Mouse (Mus musculus): Measurements from ENCODE around the gene Ncam1. TPM values are rescaled to one million over a fixed set of nuclear protein-coding genes. Genes with fewer than 3 reads are reported as not detected.
A peak's percentile ranks its signal among the peaks of the same experiment; 100 is the strongest.

Ncam1 gene
- polyA plus RNA-seq, 1 experiment from 2014 or later = 51.2 TPM

DNA sequence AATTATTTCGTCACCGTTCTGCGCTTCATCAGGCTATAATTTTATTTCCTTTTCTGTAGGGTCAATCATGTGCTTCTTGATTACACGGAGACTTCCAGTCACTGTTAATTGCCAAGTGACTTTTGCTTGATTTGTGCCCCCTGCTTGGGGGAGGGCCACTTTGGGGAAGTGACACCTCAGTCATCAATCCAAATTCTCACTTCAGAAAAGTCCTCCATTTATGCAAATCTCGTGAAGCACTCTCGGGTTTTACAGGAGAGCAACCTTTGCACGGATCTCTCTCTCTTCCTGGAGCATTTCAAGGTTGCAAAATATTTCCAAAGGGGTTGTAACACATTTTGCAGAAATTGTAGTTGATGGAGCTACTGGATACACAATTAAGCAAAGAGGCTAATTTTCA, 267.5 kb downstream of the Ncam1 start:
- Histone ChIP-seq H3K4me1 (ENCODE audit: control insufficient read depth, insufficient read depth, low read length) (no peaks in the 10 kb centered on the region; the same call in 1 of the 2 replicates), H3K9me3 (replicated peaks; ENCODE audit: control insufficient read depth, low read length) (no peaks in the 10 kb centered on the region), H3K4me3 (ENCODE audit: low read depth, low read length) (no peak overlapping the region), H3K27me3 (ENCODE audit: control insufficient read depth, insufficient read depth, low read length) (no peaks in the 10 kb centered on the region), H3K27ac (replicated peaks; ENCODE audit: low read depth, low read length) (no peak overlapping the region), H3K4me2 (ENCODE audit: low read depth, low read length) (no peak overlapping the region), H3K9ac (replicated peaks; ENCODE audit: low read length) (no peak overlapping the region), H3K36me3 (replicated peaks; ENCODE audit: control insufficient read depth, insufficient read depth, low read depth, low read length) (no peaks in the 10 kb centered on the region)
- WGBS = 64% methylated on average over 7 of the region's 7 CpGs
- ATAC-seq (replicated peaks; ENCODE audit: insufficient number of reproducible peaks, low FRiP score, low TSS enrichment, low read depth) (no peak), DNase-seq (ENCODE audit: low spot score) (no peak)

DNA sequence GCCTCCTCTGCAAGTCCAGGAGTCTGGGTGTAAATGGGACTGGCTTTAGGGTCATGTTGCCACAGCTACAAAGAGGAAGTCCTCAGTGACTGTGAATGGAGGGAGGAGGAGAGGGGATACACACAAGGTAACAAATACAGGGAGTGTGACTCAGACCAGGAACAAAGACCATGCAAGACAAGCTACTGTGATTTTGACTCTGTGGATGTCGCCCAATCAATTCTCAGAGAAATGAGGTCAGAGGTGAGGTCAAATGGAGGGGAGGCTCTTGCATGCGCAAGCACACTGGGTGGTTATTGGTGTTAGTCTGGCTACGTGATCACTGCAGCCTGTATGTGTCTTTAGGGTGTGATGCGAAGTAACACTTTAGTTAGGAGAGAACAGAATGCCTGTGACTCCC, 268.0 kb downstream of the Ncam1 start:
- Histone ChIP-seq H3K4me1 (ENCODE audit: control insufficient read depth, insufficient read depth, low read length) (no peaks in the 10 kb centered on the region; the same call in 1 of the 2 replicates), H3K36me3 (replicated peaks; ENCODE audit: control insufficient read depth, insufficient read depth, low read depth, low read length) (no peaks in the 10 kb centered on the region), H3K4me3 (ENCODE audit: low read depth, low read length) (no peak overlapping the region), H3K27me3 (ENCODE audit: control insufficient read depth, insufficient read depth, low read length) (no peaks in the 10 kb centered on the region), H3K4me2 (ENCODE audit: low read depth, low read length) (no peak overlapping the region), H3K9ac (replicated peaks; ENCODE audit: low read length) (no peak overlapping the region), H3K27ac (replicated peaks; ENCODE audit: low read depth, low read length) (no peak overlapping the region), H3K9me3 (replicated peaks; ENCODE audit: control insufficient read depth, low read length) (no peaks in the 10 kb centered on the region)
- 51% methylated on average over 4 of the region's 4 CpGs for WGBS
- ATAC-seq (replicated peaks; ENCODE audit: insufficient number of reproducible peaks, low FRiP score, low TSS enrichment, low read depth) = no peak
- no peak for DNase-seq (ENCODE audit: low spot score)

DNA sequence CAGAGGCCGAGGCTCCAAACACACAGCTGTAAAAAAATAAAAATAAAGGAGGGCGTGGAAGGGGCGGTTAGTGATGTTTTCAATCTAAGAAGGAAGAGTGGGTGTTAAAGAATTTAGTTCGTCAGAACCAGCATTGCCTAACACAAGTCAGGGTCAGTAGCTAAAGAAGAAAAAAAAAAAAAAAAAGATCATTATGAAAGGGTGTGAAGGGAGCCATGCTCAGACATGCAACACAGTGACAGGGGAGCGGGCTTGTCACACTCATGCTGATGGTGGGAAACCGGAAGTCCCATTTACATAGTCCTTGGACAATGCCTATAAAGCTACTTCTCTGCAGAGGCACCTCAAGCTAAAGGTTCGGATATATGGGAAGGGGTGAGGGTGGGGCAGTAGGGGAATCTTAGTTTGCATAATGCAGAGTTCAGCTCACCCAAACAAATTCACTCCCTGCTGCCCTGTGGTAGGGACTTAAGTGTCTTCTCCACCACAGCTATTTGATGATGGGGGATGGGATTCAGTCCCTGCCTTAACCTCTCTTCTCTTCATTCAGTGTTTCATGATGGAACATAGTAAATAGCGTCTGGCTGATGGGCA, 269.3 kb downstream of the Ncam1 start:
- H3K36me3 ChIP-seq (replicated peaks; ENCODE audit: control insufficient read depth, insufficient read depth, low read depth, low read length) = no peaks in the 10 kb centered on the region
- 75% methylated on average over 8 of the region's 8 CpGs for WGBS
- no peaks in the 10 kb centered on the region for H3K9me3 ChIP-seq (replicated peaks; ENCODE audit: control insufficient read depth, low read length)
- H3K27ac ChIP-seq (replicated peaks; ENCODE audit: low read depth, low read length) = no peak overlapping the region
- no peak overlapping the region for H3K4me3 ChIP-seq (ENCODE audit: low read depth, low read length)
- no peak overlapping the region for H3K9ac ChIP-seq (replicated peaks; ENCODE audit: low read length)
- no peaks in the 10 kb centered on the region; the same call in 1 of the 2 replicates for H3K4me1 ChIP-seq (ENCODE audit: control insufficient read depth, insufficient read depth, low read length)
- DNase-seq (ENCODE audit: low spot score) (no peak), ATAC-seq (replicated peaks; ENCODE audit: insufficient number of reproducible peaks, low FRiP score, low TSS enrichment, low read depth) (0 out of 2 replicates have a peak, but pooled peaks have one; percentile 39)
- no peaks in the 10 kb centered on the region for H3K27me3 ChIP-seq (ENCODE audit: control insufficient read depth, insufficient read depth, low read length)
- H3K4me2 ChIP-seq (ENCODE audit: low read depth, low read length) = no peak overlapping the region

DNA sequence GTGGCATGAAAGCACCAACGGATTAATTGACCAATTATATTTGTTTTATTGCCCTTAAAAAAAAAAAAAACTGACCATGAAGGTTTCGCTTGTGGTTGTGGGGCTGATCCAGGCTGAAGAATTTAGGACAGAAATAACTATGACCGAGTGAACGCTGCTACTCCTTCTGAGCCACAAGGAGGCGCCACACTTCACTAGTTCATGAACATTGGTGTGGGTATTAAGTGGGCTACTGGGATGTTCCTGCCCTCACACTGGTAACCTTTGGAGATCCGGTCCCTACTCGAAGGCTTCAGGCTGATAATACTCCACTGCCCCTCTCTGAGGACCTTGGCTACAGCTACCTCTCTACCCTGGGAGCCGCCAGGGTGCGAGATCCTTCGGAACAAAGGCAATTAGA, 269.8 kb downstream of the Ncam1 start:
- H3K27ac ChIP-seq (replicated peaks; ENCODE audit: low read depth, low read length) = no peak overlapping the region
- 56% methylated on average over 10 of the region's 10 CpGs for WGBS
- H3K27me3 ChIP-seq (ENCODE audit: control insufficient read depth, insufficient read depth, low read length) = no peaks in the 10 kb centered on the region
- ATAC-seq (replicated peaks; ENCODE audit: insufficient number of reproducible peaks, low FRiP score, low TSS enrichment, low read depth) (no peak; the same call in 1 of the 2 replicates), DNase-seq (ENCODE audit: low spot score) (peak; percentile 57)
- H3K4me2 ChIP-seq (ENCODE audit: low read depth, low read length) = no peak overlapping the region
- no peaks in the 10 kb centered on the region for H3K9me3 ChIP-seq (replicated peaks; ENCODE audit: control insufficient read depth, low read length)
- no peak overlapping the region for H3K4me3 ChIP-seq (ENCODE audit: low read depth, low read length)
- H3K4me1 ChIP-seq (ENCODE audit: control insufficient read depth, insufficient read depth, low read length) = no peaks in the 10 kb centered on the region; the same call in 1 of the 2 replicates
- no peaks in the 10 kb centered on the region for H3K36me3 ChIP-seq (replicated peaks; ENCODE audit: control insufficient read depth, insufficient read depth, low read depth, low read length)
- no peak overlapping the region for H3K9ac ChIP-seq (replicated peaks; ENCODE audit: low read length)

DNA sequence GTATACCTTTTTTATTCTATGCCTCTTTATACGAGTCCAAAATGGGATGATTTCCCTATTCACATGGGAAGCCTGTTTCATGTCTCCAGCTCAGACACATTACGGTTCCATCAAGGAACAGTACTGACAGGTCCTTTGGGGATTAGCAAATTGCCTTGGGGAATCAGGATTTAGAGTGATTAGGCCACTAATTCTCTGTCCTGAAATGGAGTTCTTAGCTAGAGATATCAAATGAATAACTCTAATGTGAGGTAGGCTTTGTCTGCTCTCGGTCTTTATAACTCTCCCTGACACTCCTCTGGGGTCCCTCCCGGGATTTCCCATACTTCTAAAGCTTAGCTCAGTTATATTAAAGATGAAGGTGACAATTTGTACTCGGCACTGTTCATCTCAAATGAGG, 270.7 kb downstream of the Ncam1 start:
- Histone ChIP-seq H3K4me2 (ENCODE audit: low read depth, low read length) (no peak overlapping the region), H3K27me3 (ENCODE audit: control insufficient read depth, insufficient read depth, low read length) (no peaks in the 10 kb centered on the region), H3K4me1 (ENCODE audit: control insufficient read depth, insufficient read depth, low read length) (no peaks in the 10 kb centered on the region; the same call in 1 of the 2 replicates), H3K27ac (replicated peaks; ENCODE audit: low read depth, low read length) (no peak overlapping the region), H3K36me3 (replicated peaks; ENCODE audit: control insufficient read depth, insufficient read depth, low read depth, low read length) (no peaks in the 10 kb centered on the region), H3K4me3 (ENCODE audit: low read depth, low read length) (no peak overlapping the region), H3K9me3 (replicated peaks; ENCODE audit: control insufficient read depth, low read length) (no peaks in the 10 kb centered on the region), H3K9ac (replicated peaks; ENCODE audit: low read length) (no peak overlapping the region)
- 62% methylated on average over 5 of the region's 5 CpGs for WGBS
- no peak for ATAC-seq (replicated peaks; ENCODE audit: insufficient number of reproducible peaks, low FRiP score, low TSS enrichment, low read depth)
- DNase-seq (ENCODE audit: low spot score) = no peak

DNA sequence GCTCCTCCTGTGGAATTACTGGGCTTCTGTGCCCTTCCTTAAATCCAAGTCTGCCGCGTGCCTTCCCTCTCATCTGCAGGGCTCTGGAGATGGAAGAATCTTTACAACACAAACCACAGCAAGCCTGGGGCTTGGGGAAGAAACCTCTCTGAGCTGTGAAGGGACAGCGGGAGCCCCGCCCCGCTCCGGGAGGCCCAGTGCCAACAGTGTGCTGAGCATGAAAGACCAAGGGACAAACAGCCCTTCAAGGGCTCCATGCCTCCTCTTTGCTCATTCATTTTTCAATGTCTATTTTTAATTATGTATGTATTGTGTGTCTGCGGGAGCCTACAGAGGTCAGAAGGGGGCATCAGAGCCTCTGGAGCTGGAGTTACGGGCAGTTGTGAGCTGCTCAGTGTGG, 271.4 kb downstream of the Ncam1 start:
- H3K27me3 ChIP-seq (ENCODE audit: control insufficient read depth, insufficient read depth, low read length) = no peaks in the 10 kb centered on the region
- no peak overlapping the region for H3K27ac ChIP-seq (replicated peaks; ENCODE audit: low read depth, low read length)
- 61% methylated on average over 8 of the region's 8 CpGs for WGBS

DNA sequence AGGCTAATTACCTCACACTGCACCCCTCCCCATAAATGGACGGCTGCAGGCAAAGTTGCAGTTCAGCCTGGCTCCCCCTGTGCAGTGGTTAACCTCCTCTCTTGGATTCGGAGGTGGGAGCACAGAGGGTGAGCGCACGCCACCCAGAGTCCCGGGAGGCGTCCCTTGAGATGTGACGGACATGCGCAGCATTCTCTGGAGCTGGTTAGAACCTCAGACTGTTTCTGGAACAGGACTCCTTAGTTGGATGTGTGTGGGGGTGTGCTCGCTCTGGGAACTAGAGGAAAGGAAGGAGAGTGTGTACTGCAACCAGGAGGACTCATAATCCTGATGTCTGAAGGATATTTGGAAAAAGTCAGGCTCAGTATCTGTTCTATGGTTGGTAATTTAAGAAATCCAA, 274.0 kb downstream of the Ncam1 start:
- DNase-seq (ENCODE audit: low spot score) (no peak), ATAC-seq (replicated peaks; ENCODE audit: insufficient number of reproducible peaks, low FRiP score, low TSS enrichment, low read depth) (no peak)
- H3K4me3 ChIP-seq (ENCODE audit: low read depth, low read length) = no peak overlapping the region
- WGBS = 69% methylated on average over 9 of the region's 9 CpGs
- H3K4me2 ChIP-seq (ENCODE audit: low read depth, low read length) = no peak overlapping the region
- no peak overlapping the region for H3K9ac ChIP-seq (replicated peaks; ENCODE audit: low read length)
- H3K4me1 ChIP-seq (ENCODE audit: control insufficient read depth, insufficient read depth, low read length) = no peaks in the 10 kb centered on the region
- no peak overlapping the region for H3K27ac ChIP-seq (replicated peaks; ENCODE audit: low read depth, low read length)
- H3K27me3 ChIP-seq (ENCODE audit: control insufficient read depth, insufficient read depth, low read length) = no peaks in the 10 kb centered on the region
- no peaks in the 10 kb centered on the region for H3K9me3 ChIP-seq (replicated peaks; ENCODE audit: control insufficient read depth, low read length)
- H3K36me3 ChIP-seq (replicated peaks; ENCODE audit: control insufficient read depth, insufficient read depth, low read depth, low read length) = no peaks in the 10 kb centered on the region

More for the DNA sequence above, 271.4 kb downstream of the Ncam1 start:
- no peak for DNase-seq (ENCODE audit: low spot score)
- no peak for ATAC-seq (replicated peaks; ENCODE audit: insufficient number of reproducible peaks, low FRiP score, low TSS enrichment, low read depth)
- no peak overlapping the region for H3K4me2 ChIP-seq (ENCODE audit: low read depth, low read length)
- H3K9ac ChIP-seq (replicated peaks; ENCODE audit: low read length) = no peak overlapping the region
- no peaks in the 10 kb centered on the region for H3K36me3 ChIP-seq (replicated peaks; ENCODE audit: control insufficient read depth, insufficient read depth, low read depth, low read length)
- no peak overlapping the region for H3K4me3 ChIP-seq (ENCODE audit: low read depth, low read length)
- H3K9me3 ChIP-seq (replicated peaks; ENCODE audit: control insufficient read depth, low read length) = no peaks in the 10 kb centered on the region
- H3K4me1 ChIP-seq (ENCODE audit: control insufficient read depth, insufficient read depth, low read length) = no peaks in the 10 kb centered on the region; the same call in 1 of the 2 replicates

DNA sequence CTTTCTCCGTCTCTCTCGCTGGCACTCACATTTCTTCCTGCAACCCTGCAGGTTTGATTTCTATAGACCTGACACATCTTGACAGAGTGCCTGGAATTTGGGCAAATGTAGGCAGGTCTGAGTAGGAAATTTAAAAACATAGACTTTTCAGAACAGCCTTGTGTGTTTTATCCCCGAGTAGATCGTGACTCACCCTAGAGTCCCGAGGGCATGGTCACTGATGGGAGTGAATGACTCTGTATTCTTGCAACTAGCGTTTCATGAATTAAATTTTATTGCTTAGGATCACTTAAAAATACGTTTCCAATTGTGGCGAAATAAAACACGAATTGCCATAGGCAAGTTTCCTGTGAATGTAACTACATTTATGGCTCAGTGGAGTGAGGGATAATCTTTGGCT, 274.8 kb downstream of the Ncam1 start:
- no peak overlapping the region for H3K27ac ChIP-seq (replicated peaks; ENCODE audit: low read depth, low read length)
- ATAC-seq (replicated peaks; ENCODE audit: insufficient number of reproducible peaks, low FRiP score, low TSS enrichment, low read depth) = no peak
- H3K4me1 ChIP-seq (ENCODE audit: control insufficient read depth, insufficient read depth, low read length) = no peaks in the 10 kb centered on the region
- H3K4me3 ChIP-seq (ENCODE audit: low read depth, low read length) = no peak overlapping the region
- H3K27me3 ChIP-seq (ENCODE audit: control insufficient read depth, insufficient read depth, low read length) = no peaks in the 10 kb centered on the region
- no peaks in the 10 kb centered on the region for H3K36me3 ChIP-seq (replicated peaks; ENCODE audit: control insufficient read depth, insufficient read depth, low read depth, low read length)
- no peaks in the 10 kb centered on the region for H3K9me3 ChIP-seq (replicated peaks; ENCODE audit: control insufficient read depth, low read length)
- DNase-seq (ENCODE audit: low spot score) = no peak
- WGBS = 85% methylated on average over 9 of the region's 9 CpGs
- H3K4me2 ChIP-seq (ENCODE audit: low read depth, low read length) = no peak overlapping the region
- H3K9ac ChIP-seq (replicated peaks; ENCODE audit: low read length) = no peak overlapping the region
